Mouse (Mus musculus): ENCODE measurements around the gene Cyfip2. TPM values are rescaled to one million over a fixed set of nuclear protein-coding genes. Genes with fewer than 3 reads are reported as not detected.

Gene Cyfip2
- polyA plus RNA-seq, 1 experiment from 2014 or later, result 13.4 TPM

- H3K27me3 ChIP-seq (replicated peaks; ENCODE audit: control insufficient read depth, insufficient read depth, low read length), result no peaks in the 10 kb centered on the region
- no peaks in the 10 kb centered on the region for H3K36me3 ChIP-seq (ENCODE audit: control insufficient read depth, insufficient read depth, low read length)
- H3K9me3 ChIP-seq (ENCODE audit: control insufficient read depth, low read length), result no peaks in the 10 kb centered on the region
- no peak overlapping the region for H3K4me3 ChIP-seq (ENCODE audit: low read depth, low read length)
- WGBS, result 85% methylated on average over 6 of the region's 6 CpGs
- 0 out of 2 replicates have a peak, but pooled peaks cover 2% of the 10 kb centered on the region for H3K4me1 ChIP-seq (ENCODE audit: control insufficient read depth, insufficient read depth, low read length)
- H3K4me2 ChIP-seq (ENCODE audit: low read depth, low read length), result no peak overlapping the region
- DNase-seq (ENCODE audit: low spot score) (no peak), ATAC-seq (ENCODE audit: low read depth) (no peak)
- no peak overlapping the region for H3K9ac ChIP-seq (ENCODE audit: low read depth, low read length)
- no peak overlapping the region for H3K27ac ChIP-seq (replicated peaks; ENCODE audit: low read depth, low read length)
These were observed 136.5 kb downstream of the Cyfip2 start for GRCm38 (mm10) chr11:46176155-46176554.

- Histone ChIP-seq H3K4me2 (ENCODE audit: low read depth, low read length) (no peak overlapping the region), H3K9ac (ENCODE audit: low read depth, low read length) (no peak overlapping the region), H3K4me3 (ENCODE audit: low read depth, low read length) (no peak overlapping the region), H3K27ac (replicated peaks; ENCODE audit: low read depth, low read length) (no peak overlapping the region), H3K27me3 (replicated peaks; ENCODE audit: control insufficient read depth, insufficient read depth, low read length) (no peaks in the 10 kb centered on the region; the same call in 1 of the 2 replicates), H3K9me3 (ENCODE audit: control insufficient read depth, low read length) (no peaks in the 10 kb centered on the region), H3K4me1 (ENCODE audit: control insufficient read depth, insufficient read depth, low read length) (no peaks in the 10 kb centered on the region), H3K36me3 (ENCODE audit: control insufficient read depth, insufficient read depth, low read length) (no peaks in the 10 kb centered on the region)
- DNase-seq (ENCODE audit: low spot score) (no peak), ATAC-seq (ENCODE audit: low read depth) (no peak)
- WGBS, result 86% methylated on average over 9 of the region's 9 CpGs
These were observed 140.5 kb downstream of the Cyfip2 start for GRCm38 (mm10) chr11:46172128-46172527.

- Histone ChIP-seq H3K9ac (ENCODE audit: low read depth, low read length) (no peak overlapping the region), H3K9me3 (ENCODE audit: control insufficient read depth, low read length) (no peaks in the 10 kb centered on the region), H3K4me1 (ENCODE audit: control insufficient read depth, insufficient read depth, low read length) (0 out of 2 replicates have a peak, but pooled peaks cover 3% of the 10 kb centered on the region), H3K27me3 (replicated peaks; ENCODE audit: control insufficient read depth, insufficient read depth, low read length) (peaks cover 10% of the 10 kb centered on the region), H3K36me3 (ENCODE audit: control insufficient read depth, insufficient read depth, low read length) (no peaks in the 10 kb centered on the region), H3K27ac (replicated peaks; ENCODE audit: low read depth, low read length) (no peak overlapping the region), H3K4me3 (ENCODE audit: low read depth, low read length) (no peak overlapping the region), H3K4me2 (ENCODE audit: low read depth, low read length) (no peak overlapping the region)
- DNase-seq (ENCODE audit: low spot score) (no peak), ATAC-seq (ENCODE audit: low read depth) (no peak)
- 47% methylated on average over 3 of the region's 3 CpGs for WGBS
These were observed 142.8 kb downstream of the Cyfip2 start for GRCm38 (mm10) chr11:46169908-46170307.

- ATAC-seq (ENCODE audit: low read depth), result no peak
These were observed 144.2 kb downstream of the Cyfip2 start for GRCm38 (mm10) chr11:46168506-46168905.

GRCm38 (mm10) chr11:46165866-46166585 lies 146.6 kb downstream of the Cyfip2 start, which contains the start of gene Nipal4:
Gene Nipal4 (minus strand): TSS chr11:46166508.
- no peaks in the 10 kb centered on the region for H3K36me3 ChIP-seq (ENCODE audit: control insufficient read depth, insufficient read depth, low read length)
- H3K27me3 ChIP-seq (replicated peaks; ENCODE audit: control insufficient read depth, insufficient read depth, low read length), result peaks cover 11% of the 10 kb centered on the region
- ATAC-seq (ENCODE audit: low read depth) (no peak), DNase-seq (ENCODE audit: low spot score) (no peak)
- peak within 1 kb of the TSS; percentile 59 for H3K4me3 ChIP-seq (ENCODE audit: low read depth, low read length)
- H3K9ac ChIP-seq (ENCODE audit: low read depth, low read length), result peak within 1 kb of the TSS; percentile 64
- 0 out of 2 replicates have a peak, but pooled peaks cover 3% of the 10 kb centered on the region for H3K4me1 ChIP-seq (ENCODE audit: control insufficient read depth, insufficient read depth, low read length)
- H3K4me2 ChIP-seq (ENCODE audit: low read depth, low read length), result peak within 1 kb of the TSS; percentile 96
- 2% methylated on average over 32 of the region's 40 CpGs for WGBS
- no peaks in the 10 kb centered on the region for H3K9me3 ChIP-seq (ENCODE audit: control insufficient read depth, low read length)
- no peak within 1 kb of the TSS for H3K27ac ChIP-seq (replicated peaks; ENCODE audit: low read depth, low read length)

More at GRCm38 (mm10) chr11:46168506-46168905, 144.2 kb downstream of the Cyfip2 start:
- no peak overlapping the region for H3K27ac ChIP-seq (replicated peaks; ENCODE audit: low read depth, low read length)
- no peak for DNase-seq (ENCODE audit: low spot score)
- H3K4me2 ChIP-seq (ENCODE audit: low read depth, low read length), result no peak overlapping the region
- H3K27me3 ChIP-seq (replicated peaks; ENCODE audit: control insufficient read depth, insufficient read depth, low read length), result peaks cover 11% of the 10 kb centered on the region
- no peak overlapping the region for H3K4me3 ChIP-seq (ENCODE audit: low read depth, low read length)
- WGBS, result 80% methylated on average over 7 of the region's 7 CpGs
- 0 out of 2 replicates have a peak, but pooled peaks cover 3% of the 10 kb centered on the region for H3K4me1 ChIP-seq (ENCODE audit: control insufficient read depth, insufficient read depth, low read length)
- no peaks in the 10 kb centered on the region for H3K9me3 ChIP-seq (ENCODE audit: control insufficient read depth, low read length)
- no peak overlapping the region for H3K9ac ChIP-seq (ENCODE audit: low read depth, low read length)
- no peaks in the 10 kb centered on the region for H3K36me3 ChIP-seq (ENCODE audit: control insufficient read depth, insufficient read depth, low read length)

- H3K9ac ChIP-seq (ENCODE audit: low read depth, low read length), result no peak overlapping the region
- H3K27ac ChIP-seq (replicated peaks; ENCODE audit: low read depth, low read length), result no peak overlapping the region
- H3K9me3 ChIP-seq (ENCODE audit: control insufficient read depth, low read length), result no peaks in the 10 kb centered on the region
- no peaks in the 10 kb centered on the region for H3K36me3 ChIP-seq (ENCODE audit: control insufficient read depth, insufficient read depth, low read length)
- ATAC-seq (ENCODE audit: low read depth), result no peak
- DNase-seq (ENCODE audit: low spot score), result no peak
- H3K4me3 ChIP-seq (ENCODE audit: low read depth, low read length), result no peak overlapping the region
- no peaks in the 10 kb centered on the region for H3K27me3 ChIP-seq (replicated peaks; ENCODE audit: control insufficient read depth, insufficient read depth, low read length)
- H3K4me2 ChIP-seq (ENCODE audit: low read depth, low read length), result no peak overlapping the region
- H3K4me1 ChIP-seq (ENCODE audit: control insufficient read depth, insufficient read depth, low read length), result no peaks in the 10 kb centered on the region
These were observed 155.2 kb downstream of the Cyfip2 start for GRCm38 (mm10) chr11:46157462-46157861.

- 85% methylated on average over 8 of the region's 8 CpGs for WGBS
- DNase-seq (ENCODE audit: low spot score), result no peak
- Histone ChIP-seq H3K4me3 (ENCODE audit: low read depth, low read length) (no peak overlapping the region), H3K4me1 (ENCODE audit: control insufficient read depth, insufficient read depth, low read length) (no peaks in the 10 kb centered on the region), H3K9ac (ENCODE audit: low read depth, low read length) (no peak overlapping the region), H3K9me3 (ENCODE audit: control insufficient read depth, low read length) (no peaks in the 10 kb centered on the region), H3K36me3 (ENCODE audit: control insufficient read depth, insufficient read depth, low read length) (no peaks in the 10 kb centered on the region), H3K4me2 (ENCODE audit: low read depth, low read length) (no peak overlapping the region), H3K27ac (replicated peaks; ENCODE audit: low read depth, low read length) (no peak overlapping the region), H3K27me3 (replicated peaks; ENCODE audit: control insufficient read depth, insufficient read depth, low read length) (no peaks in the 10 kb centered on the region)
- ATAC-seq (ENCODE audit: low read depth), result no peak
These were observed 155.7 kb downstream of the Cyfip2 start for GRCm38 (mm10) chr11:46156945-46157344.

GRCm38 (mm10) chr11:46146619-46147018 lies 166.0 kb downstream of the Cyfip2 start:
- no peaks in the 10 kb centered on the region for H3K4me1 ChIP-seq (ENCODE audit: control insufficient read depth, insufficient read depth, low read length)
- WGBS, result 94% methylated on average over 5 of the region's 5 CpGs
- H3K9ac ChIP-seq (ENCODE audit: low read depth, low read length), result no peak overlapping the region
- H3K4me3 ChIP-seq (ENCODE audit: low read depth, low read length), result no peak overlapping the region
- H3K4me2 ChIP-seq (ENCODE audit: low read depth, low read length), result no peak overlapping the region
- ATAC-seq (ENCODE audit: low read depth) (no peak), DNase-seq (ENCODE audit: low spot score) (no peak)
- H3K27ac ChIP-seq (replicated peaks; ENCODE audit: low read depth, low read length), result no peak overlapping the region
- peaks cover 35% of the 10 kb centered on the region for H3K36me3 ChIP-seq (ENCODE audit: control insufficient read depth, insufficient read depth, low read length)
- no peaks in the 10 kb centered on the region for H3K27me3 ChIP-seq (replicated peaks; ENCODE audit: control insufficient read depth, insufficient read depth, low read length)
- H3K9me3 ChIP-seq (ENCODE audit: control insufficient read depth, low read length), result no peaks in the 10 kb centered on the region
